Mouse (Mus musculus): Measurements from ENCODE around the gene Gm3336.

- TF ChIP-seq CTCF (conservative IDR thresholded peaks at IDR 0.05; ENCODE audit: insufficient read depth, insufficient read length, low read depth, low read length) (no peak), POLR2A (IDR thresholded peaks at IDR 0.05; ENCODE audit: low read depth, low read length) (peak; percentile 94)
Observed at GRCm38 (mm10) chr8:70698310-70699109, 19.8 kb upstream of the Gm3336 start, which contains the start of gene Jund.
